Mouse (Mus musculus): ENCODE results near the gene Bfsp1.

Bfsp1 gene

DNA sequence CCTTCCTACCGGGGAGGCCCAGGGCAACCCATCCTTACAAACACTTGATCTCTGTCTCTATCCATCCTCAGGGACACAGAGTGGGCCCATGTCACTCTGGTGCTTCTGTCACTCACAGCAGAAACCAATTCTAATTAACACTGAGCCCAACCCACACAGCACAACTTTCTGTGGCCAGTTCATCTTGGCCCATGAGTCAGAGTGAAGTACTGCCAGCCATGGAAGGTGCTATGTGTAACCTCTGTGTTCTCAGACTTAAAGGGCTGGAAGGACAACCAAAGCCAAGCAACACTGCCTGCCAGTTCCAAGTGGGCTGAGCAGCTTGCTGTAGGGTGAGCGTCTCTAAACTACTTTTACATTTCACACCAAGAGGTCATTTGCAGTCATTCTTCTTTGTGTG lies 3.8 kb downstream of the Bfsp1 start:
- peak; percentile 76 for DNase-seq (ENCODE audit: inconsistent ontology term)

DNA sequence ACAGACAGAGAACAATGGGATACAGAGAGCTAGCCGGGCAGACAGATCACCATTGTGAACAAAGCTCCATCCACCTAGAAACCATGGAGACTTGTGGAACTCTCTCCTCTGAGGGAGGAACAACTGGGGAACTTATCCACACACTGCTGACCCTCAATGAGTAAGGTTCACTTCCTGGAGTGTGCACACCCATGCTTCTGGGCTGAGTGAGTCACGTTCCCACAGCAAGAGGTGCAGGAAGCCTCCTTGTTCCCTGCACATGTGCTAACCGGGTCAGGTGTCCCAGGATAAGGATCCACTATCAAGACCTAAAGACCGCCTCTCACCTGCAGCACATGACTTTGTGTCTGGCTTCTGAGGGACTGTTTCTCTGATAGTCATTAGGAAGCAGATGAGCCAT lies 9.5 kb downstream of the Bfsp1 start:
- no peak for DNase-seq (ENCODE audit: inconsistent ontology term)

DNA sequence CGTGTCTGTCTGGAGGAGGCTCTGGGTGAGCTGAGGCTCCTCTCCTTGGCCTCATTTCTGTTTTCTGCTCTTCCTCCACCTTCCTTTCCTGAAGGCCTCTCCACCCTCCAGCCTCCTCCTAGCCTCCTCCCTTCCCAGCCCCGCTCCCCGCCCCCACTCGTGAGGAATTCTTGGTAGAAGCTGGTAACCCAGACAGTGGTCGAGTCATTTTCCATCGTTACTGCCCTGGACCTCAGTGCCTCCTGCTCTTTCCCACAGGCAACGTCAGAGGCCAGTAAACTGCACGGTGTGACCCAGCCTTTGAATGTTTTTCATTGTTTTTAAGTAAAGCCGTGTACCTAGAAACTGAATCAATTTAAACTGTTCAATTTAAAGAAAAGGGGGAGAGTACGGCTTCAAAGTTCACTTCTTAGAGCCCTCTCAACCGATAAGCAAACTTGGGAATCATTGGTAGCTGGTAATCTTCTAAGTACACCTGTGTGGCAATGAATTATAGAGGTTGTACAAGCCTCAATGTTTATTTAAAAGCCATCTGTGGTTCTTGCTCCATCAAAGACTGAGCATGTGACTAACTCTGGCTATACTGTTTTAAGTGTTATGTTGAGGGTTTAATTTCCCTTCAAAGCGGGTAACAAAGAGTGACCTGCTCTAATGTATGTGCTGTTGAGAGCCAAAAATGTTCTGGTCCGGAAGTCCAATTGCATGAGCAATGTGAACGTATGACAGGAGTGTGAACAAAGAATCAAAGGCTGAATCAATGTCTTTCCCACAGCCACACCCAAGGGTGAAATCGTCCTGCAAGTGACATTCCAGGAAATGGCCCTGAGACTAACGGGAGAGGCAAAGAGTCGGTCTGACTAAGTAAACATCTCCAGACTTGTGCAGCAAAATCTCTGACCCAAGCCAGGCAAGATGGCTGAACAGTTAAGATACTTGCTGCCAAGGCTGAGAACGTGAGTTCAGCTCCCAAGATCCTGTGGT lies 10.4 kb downstream of the Bfsp1 start:
- DNase-seq (ENCODE audit: inconsistent ontology term): no peak

DNA sequence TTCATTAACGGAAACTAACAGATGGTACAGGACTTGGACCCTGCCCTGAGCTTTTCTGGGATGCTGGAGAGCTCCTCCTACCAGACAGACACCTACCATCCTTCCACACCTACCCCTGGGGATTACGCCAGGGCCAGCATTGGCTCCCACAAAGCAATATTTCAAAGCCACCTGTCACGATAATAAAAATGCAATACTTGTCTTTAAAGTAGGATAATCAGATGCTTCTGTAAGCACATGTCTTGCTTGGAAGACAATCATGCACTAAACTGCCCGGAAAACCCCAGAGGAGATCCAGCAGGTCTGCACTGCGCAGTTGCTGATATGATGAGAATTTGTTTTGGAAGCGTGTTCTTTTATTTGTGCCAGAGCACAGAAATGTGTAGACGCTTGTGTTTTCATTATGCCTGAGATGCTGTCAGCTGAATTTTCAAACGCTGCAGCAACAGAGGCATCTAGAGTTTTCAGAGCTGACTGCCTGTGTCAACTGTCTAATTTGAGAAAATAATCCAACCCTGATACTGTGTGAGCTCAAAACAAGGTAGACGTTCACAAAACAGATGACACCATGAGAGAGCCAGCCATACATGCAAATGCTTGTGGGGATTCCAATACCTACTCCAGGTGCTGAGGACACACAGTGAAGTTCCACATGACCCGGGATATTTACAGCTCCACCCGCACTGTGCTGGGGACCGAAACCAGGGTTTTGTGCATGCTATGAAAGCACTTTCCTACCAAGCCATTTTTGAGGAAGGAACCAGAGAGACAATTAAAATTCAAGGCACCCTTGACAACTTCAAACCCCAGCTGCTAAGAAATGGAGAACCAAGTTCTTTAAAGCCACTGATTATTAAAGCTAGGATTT lies 11.4 kb downstream of the Bfsp1 start:
- no peak for DNase-seq (ENCODE audit: inconsistent ontology term)

DNA sequence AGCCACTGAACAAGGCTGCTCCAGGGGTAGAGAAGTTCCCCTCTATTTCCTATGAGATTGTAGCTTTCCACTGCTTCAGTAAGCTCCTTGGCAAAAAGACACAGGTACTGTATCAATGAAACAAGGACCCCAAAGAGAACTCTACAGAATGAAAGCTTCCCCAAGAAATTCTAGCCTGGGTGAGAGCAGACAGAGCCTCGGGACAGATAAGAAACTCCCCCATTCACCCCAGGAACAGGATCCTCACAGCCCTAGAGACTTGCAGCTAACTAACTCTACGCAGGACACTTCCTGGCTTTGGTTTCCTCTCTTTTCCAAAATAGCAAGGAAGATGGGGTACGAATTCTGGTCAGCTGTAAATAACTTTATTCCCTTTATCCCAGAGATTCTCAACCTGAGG lies 15.7 kb downstream of the Bfsp1 start:
- DNase-seq (ENCODE audit: inconsistent ontology term): no peak

DNA sequence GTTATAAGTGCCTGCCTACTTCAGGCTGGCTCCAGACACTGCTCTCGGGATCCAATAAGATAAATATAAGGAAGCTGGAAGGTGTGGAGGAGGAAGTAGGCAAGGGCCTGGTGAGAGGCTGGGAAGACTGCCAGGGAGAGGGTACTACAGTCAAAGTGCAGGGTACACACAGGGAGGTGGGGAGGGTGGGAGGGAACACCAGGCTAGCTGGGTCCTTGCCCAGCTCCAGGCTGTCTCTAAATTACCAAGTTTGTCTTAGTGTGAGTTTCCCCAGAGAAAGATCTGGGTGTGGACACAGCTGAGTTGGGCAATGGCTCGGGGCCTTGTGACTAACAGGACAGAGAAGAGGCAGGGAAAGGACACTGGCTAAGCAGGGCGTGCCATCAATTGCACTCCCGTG lies 16.2 kb downstream of the Bfsp1 start:
- no peak for DNase-seq (ENCODE audit: inconsistent ontology term)

DNA sequence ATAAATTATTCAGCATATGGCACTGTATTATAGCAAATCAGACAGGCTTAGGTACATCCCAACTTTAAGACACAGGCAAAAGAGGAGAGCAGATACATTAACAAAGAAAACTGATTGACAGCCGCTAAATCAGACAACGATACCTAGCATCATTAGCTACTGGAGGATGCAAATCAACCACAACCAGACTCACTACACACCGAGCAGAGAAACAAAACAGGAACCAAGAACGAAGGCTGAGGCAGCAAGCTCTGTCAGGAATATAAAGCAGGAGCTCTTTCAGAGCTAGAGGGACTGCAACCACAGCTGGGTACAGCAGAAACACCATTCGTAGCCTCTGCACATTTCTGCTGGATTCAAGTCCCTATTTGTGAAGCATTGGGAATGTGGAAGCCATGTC lies 18.2 kb downstream of the Bfsp1 start:
- no peak for DNase-seq (ENCODE audit: inconsistent ontology term)

DNA sequence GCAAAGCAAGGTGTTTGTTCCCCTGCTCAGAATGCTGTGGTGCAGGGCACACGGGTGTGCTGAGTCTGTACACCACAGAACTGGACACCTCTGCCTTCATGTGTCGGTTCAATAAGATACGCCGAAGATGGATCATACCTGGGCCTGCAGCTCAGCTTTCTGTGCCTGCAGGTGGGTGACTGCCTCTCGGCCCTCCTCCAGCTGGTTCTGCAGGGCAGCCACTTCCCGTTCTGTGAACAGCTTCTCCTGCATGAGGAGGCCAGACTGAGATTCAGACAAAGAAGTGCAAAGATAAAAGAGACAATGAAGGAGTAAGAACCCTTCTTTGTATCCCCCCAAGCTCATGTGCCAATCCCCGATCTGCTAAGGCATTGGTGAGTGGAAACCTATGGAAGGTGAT lies 21.4 kb downstream of the Bfsp1 start:
- DNase-seq (ENCODE audit: inconsistent ontology term): no peak

DNA sequence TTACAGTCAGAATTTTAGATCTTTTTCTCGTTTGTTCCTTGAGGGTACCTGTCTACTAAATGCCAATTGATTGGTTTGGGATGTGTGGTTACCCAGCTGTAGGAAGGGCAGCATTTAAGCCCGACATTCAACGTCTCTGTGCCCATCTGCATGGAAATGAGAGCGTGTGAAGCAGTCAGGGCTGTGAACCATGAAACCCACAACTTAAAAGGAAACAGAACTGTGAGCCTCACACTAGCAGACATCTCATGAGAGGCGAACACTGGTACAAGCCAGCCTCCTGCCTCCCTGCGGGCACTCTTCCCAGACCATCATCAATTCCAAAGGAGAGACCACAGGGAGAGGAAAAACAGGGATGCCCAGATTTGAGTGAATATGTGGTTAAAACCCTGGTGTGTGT lies 22.1 kb downstream of the Bfsp1 start:
- DNase-seq (ENCODE audit: inconsistent ontology term): peak; percentile 47

DNA sequence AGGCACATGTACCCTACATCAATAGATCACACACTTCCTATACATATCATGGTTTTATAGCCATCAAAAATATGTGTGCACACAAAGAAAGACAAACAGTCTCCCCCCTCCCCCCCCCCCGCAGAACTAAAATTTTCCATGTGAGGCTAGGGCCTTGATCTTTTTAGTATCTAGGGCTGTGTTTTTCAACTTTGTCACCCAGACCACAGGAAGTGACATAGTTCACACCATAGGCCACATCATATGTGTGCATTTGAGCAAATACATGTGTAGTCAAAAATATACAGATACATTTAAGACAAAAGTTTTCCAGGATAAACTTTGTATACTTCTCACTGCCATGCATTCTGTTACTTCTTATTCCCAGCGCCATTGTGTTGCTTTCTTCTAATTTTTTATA lies 23.5 kb downstream of the Bfsp1 start:
- DNase-seq (ENCODE audit: inconsistent ontology term): no peak

DNA sequence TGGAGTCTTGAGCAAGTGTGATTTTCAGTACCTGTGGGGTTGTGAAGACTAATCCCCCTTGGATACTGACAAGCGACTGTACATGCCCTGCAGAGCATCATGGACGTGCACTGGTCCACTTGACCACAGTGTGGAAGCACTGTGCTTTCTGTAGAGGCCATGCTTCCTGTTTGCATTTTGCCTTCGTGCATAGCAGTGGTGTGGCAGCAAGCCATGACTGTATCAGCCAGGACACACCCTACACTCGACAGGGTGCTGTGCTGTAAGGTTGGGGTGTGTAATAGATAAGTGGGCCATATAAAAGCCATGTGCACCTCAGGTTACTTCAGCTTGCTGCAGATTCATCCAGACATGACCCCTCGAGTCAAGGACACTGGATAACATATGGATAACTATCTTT lies 24.3 kb downstream of the Bfsp1 start:
- DNase-seq (ENCODE audit: inconsistent ontology term): no peak

DNA sequence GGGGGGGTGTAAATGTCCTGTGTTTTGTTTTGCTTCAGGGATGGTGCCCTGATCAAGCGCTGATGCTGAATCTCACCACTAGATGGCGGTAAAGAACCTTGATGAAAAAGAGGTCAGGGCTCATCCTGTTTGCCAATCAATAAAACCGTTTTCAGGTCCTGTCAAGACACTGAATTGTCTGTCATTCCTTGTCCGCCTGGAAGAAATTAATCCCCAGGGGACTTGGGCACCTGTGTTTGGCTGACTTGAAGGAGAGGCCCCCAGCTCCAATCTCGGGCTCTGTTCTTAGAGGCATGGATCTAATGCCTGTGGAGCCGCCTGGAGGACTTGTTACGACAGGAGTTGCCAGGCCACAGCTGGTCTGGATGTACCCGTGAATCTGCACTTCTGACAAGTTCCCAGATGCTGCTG lies 25.7 kb downstream of the Bfsp1 start:
- DNase-seq (ENCODE audit: inconsistent ontology term): peak; percentile 82

DNA sequence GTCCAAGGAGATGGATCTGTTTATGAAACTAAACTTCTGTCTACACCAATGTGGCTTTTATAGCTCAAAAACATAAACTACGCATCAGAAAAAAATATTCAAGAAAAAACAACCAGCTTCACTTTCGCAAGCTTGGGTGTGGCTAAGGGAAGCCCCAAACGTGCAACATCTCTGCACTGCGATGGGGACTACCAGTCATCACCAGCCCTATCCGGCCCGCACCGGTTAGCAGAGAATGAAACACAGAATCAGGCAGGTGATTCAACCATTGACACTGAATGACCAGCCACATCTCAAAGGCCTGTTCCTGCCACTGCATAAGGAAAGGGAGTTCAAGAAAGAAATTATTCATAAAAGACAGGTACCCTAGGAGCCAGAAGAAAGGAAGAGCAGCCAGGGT lies 27.2 kb downstream of the Bfsp1 start:
- no peak for DNase-seq (ENCODE audit: inconsistent ontology term)

DNA sequence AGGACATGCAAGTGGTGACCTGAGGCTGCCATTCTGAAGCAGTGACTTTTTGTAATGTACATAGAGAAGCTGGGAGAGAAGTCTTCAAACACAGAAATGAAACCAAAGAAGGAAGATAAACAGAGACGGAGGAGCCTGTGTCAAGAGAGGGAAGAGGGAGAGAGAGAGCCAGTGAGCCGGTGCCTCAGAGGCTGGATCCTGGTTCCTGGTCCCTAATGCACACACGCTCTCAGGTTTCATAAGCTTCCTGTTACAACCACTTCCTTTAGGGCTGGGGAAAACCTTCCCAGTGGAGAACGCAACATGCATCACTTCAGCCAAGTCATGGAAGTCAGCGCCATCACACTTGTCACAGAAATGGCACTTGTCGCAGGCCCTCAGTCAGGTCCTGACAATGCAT lies 28.9 kb downstream of the Bfsp1 start:
- DNase-seq (ENCODE audit: inconsistent ontology term): no peak

DNA sequence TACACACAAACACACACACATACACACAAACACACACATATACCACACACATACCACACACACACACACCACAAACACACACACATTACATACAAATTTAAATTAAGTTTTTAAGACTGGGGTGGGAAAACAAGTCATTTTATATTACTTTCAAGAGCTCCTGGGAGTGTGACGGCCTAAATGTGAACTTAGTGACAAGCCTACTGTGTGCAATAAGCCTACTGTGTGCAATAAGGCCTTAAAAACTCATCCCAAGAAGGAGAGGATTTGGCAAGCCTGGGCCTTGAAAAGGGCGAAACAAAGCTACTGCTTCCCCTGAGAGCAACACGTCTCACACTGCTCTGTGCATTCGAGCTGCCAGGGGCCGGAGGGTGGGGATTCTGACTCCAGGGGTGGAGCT lies 30.3 kb downstream of the Bfsp1 start:
- no peak for DNase-seq (ENCODE audit: inconsistent ontology term)

DNA sequence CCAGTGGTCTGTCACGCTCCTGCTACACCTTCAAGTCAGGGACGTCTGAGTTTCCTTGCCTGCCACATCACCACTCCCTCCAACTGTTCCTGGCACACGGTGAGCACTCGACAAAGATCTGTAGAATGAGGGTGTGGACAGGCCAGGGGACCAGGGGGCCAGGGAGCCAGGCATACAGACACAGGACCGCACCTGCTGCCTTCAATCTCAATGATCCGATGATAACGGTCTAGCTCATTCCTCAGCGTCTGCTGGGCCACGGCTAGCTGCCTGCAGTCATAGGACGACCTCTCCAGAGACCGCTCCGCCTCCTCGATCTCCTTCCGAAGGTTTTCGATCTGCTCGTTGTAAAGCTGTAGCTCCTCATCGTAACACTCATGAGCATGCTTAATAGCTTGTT lies 31.3 kb downstream of the Bfsp1 start:
- no peak for DNase-seq (ENCODE audit: inconsistent ontology term)

DNA sequence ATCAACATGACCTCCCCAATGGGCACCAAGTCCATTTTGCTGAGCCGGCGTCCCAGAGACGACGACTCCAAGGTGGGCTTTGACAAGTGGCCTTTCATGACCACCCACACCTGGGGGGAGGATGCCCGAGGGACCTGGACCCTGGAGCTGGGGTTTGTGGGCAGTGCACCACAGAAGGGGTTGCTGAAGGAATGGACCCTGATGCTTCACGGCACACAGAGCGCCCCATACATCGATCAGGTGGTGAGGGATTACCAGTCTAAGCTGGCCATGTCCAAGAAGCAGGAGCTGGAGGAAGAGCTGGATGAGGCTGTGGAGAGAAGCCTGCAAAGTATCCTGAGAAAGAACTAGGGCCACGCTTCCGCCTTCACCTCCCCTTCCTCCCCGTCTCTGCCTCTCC lies 49.5 kb downstream of the Bfsp1 start:
- DNase-seq (ENCODE audit: inconsistent ontology term): no peak

DNA sequence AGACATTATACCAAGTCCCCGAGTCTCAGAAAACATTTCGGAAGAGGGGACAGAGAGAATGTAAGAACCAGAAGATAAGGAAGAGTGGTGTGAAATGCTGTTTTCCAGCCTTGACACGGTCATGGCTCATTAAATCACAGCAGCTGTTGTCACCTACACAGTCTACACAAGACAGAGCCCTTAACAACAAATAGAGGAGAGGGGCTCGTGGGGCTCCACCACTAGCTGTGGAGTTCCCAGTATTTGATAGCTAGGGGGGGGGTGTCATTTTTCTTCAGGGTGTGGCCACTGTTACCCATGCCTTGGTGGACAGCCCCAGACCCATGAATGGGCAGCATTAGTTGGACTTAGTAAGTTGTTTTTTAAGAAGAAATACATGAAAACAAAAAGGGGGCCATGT lies 50.7 kb downstream of the Bfsp1 start:
- DNase-seq (ENCODE audit: inconsistent ontology term): no peak

DNA sequence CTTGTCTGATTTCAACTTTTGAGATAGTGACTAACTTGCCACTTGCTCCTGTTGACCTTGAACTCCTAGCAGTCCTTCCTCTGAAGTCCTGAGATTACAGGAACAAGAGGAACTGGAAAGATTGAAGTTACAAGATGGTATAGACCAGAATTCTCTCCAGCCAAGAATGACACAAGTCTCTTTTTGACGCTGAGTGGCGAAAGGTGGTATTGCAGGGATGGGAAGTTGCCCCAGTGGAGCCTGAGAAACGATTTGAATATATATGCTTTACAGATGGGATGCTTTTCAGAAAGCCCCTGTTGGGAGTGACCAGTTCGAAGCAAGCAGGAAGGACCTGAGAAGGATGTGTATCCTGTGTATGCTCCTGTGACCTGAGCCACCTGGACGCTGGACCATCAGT lies 54.2 kb downstream of the Bfsp1 start:
- DNase-seq (ENCODE audit: inconsistent ontology term): no peak

DNA sequence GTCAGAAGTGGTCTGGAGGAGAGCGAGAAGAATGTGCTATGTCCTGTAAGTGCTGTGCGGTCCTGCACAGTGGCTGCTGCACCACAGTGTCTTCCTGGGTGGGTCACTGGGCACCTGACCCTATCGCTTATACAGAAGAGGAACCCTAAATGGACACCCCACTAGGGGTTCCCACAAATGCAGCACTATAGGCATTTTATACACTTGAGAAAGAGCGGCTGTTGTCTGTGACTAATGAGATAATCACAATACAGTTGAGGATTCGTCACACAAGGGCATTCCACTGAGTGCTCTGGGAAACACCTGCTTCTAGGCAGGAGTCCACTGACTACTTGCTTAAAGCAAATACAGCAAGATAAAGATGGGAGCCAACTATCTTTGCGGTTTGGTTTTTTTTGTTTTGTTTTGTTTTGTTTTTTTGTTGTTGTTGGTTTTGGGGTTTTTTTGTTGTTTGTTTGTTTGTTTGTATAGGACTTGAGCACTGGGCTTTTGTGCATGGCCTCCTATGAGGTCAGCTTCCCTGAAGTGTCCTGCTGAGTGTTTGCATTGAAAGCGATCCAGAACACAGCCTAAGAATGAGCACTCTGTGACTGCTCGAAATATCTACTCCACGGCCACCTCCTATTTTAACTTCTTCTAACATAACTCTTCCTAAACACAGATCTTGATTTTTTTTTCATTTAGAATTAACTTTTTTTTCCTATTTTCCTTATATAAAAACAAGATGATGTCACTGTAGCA lies 55.9 kb downstream of the Bfsp1 start:
- DNase-seq (ENCODE audit: inconsistent ontology term): no peak

DNA sequence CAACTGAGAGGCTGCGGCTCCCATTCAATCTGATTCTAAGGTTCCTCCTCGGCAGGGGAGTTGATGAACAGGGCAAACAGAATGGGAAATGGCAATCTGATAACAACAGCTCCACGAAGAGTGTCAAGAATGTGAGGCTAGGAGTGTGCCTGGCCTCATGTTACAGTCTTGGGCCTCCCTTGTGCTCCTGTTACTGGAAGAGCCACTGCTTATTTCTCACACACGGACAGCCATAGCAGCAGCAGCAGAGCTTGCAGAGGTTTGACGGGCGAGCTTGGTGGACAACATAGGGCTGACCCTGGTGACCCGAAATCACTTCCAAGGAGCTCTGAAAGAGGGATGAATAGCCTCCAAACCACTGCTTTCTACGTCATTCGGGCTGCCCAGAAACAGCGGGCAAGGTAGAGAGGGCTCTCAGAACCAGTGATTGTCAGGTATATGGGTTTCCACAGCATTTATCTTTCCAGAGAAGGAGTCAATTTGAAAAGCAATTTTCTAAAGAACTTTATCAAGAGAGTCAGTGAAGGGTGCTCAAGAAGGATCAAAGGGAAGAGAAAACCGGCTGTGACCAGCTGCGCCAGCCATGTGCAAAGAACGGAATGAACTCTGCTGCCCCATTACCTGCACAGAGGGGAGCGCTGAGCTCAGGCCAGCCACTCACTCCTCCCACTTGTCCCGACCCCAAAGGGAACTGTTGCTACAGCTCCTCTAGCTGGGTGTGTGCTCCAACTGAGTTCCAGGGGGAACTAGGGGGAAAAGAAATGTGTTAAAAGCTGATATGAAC lies 56.6 kb downstream of the Bfsp1 start:
- DNase-seq (ENCODE audit: inconsistent ontology term): no peak
